Mouse (Mus musculus) brain, adult 10 weeks (tissue): Measurements from ENCODE around the gene Snx1. TPM values are rescaled to one million over a fixed set of nuclear protein-coding genes. Genes with fewer than 3 reads are reported as not detected.

Experiments
- polyA plus RNA-seq: library from polyadenylated mRNA; stranded (reverse); fragments of 350-450 nt; fragmentation: Illumina TruSeq; extraction: RNeasy Lipid Tissue Mini Kit (QIAGEN cat#74804); gene quantifications from one replicate; pipeline ENCODE4 v1.2.3, GENCODE M21; 2015; ENCODE audit warnings: low read depth, low replicate concordance

Gene Snx1
- 100 TPM for polyA plus RNA-seq

DNA sequence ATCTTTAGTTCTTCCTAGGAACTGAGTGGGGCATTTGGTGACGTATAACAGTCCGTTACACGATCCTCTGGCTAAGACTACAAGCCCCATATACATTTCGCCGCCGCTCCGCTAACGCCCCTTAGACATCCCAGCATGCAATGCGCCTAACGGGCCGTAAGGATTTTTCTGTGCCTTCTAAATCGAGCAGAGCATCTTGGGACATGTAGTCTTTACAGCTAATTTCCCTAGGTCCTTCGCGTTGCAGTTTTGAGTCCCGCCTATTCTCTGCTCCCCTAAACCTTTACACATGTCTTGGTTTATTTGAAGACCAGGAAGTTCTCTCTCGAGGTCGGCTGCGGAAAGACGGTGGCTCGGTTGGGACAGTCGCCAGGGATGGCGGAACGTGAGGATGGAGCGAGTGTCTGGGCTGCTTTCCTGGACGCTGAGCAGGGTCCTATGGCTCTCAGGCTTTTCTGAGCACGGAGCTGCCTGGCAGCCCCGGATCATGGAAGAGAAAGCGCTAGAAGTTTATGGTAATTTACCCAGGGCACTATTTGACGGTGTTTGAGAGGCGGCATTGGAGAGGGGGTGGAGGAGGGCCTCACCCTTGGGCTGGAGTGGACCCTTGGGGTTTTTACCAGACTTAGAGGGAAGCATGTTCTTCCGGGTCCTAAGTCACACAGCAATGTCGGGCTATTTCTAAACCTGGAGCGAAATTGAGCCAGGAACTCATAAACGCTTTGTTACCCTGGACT is at the start of gene Snx1, which contains the start of gene Ciao2a:
Gene Snx1 (minus strand): TSS at position 132 of the 737 bp plus-strand sequence.
Gene Ciao2a (plus strand): TSS at position 156 of the 737 bp plus-strand sequence.

DNA sequence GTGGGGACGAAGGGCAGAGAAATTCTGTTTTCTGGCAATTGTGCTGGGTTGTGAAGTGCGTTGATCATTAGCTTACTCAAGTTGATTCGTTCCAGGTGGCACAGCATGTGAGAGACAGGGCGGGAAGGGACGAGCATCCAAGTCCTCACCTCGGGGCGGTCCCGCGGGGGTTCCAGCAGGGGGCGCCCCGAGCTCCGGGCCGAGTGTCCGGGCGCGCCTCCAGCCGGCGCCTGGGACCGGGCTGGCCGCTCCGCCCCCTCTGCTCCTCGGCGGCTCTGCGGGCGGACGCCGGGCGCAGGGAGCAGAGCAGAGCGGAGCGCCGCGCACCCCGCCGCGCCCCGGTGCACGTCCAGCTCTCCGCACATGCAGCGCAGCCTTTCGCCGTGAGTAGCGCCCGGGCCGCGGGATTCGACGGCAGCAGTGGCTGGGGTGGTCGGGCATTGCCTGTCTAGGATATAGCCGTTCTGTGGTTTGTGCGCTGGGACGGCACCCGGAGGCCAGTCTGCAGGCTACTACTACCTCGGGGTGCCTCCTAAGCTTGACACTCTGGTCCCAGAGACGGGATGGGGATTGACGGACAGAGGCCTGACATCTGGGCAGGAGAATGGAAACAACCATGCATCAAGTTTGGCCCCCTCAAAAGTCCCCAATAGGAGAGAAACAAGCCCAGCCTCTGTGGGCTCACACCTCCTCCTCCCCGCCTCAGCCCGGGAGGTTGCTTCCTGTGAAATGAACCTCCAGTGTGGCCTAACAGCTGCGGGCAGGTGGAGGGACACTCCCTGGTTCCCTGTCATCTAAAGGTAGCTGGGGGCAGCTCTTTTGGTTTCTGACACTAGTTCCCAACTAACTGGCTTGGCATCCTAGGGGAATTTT is 31.8 kb upstream of the Snx1 start, which contains the start of gene Dapk2:
Gene Dapk2 (plus strand): TSS at position 266 of the 873 bp plus-strand sequence.

DNA sequence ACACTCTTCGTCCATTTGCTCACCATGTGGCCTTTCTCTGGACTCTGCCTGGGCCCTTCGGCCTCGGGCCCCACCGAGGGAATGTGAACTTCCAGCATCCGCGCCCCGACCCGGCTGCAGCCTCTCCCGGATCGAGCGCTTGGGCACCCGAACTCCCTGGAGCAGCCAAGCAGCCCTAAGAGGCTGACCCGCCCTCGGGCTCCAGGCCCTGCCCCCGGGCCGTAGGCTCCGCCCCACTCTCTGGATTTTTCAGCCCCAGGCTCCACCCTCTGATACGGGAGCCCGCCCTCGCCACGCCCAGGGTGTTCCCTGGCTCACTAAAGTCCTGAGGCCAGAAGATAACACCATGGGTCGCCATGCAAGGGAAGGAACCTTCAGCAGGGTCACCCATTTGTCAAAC is 56.8 kb downstream of the Snx1 start, which contains the start of gene Snx22:
Gene Snx22 (minus strand): TSS at position 137 of the 400 bp plus-strand sequence.

DNA sequence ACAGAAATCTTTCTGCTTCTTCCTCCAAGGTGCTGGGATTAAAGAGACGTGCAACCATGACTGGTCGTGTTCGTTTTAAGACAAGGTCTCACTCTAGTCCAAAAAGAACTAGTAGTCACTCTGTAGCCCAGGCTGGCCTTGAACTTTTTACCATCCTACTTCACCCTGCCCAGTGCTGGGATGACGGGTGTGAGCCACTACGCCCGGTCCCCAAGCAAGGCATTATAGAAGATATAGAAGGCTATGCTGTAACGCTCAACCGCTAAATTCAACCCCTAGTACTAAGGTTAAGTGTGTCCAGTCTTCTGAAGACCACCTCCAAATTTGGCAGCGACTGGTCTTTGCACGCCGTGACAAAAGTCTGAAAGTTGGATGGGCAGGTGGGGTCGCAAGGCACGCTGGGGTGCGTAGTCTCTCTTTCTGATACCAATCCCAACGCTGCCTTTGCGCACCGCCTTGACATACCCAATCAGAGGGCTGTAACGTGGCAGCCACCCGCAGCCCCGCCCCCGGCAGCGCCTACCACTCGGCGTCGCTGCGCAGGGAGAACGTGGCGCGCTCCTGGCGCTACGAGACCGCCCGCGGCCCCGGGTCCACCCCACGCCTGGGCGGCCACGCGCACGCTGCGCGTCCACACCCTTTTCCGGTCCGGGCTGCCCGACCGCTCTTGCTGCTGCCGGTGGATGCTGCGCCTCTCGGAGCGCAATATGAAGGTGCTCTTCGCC is 66.6 kb downstream of the Snx1 start, which contains the start of gene Ppib:
Gene Ppib (plus strand): TSS at position 640 of the 725 bp plus-strand sequence.

Other genes starting within 250 kb of the Snx1 start
- gene Pclaf, start 236.3 kb downstream of the Snx1 start, polyA plus RNA-seq: 0.86 TPM
- 28.3 TPM for gene Trip4, start 217.8 kb downstream of the Snx1 start, polyA plus RNA-seq
- 16.0 TPM for gene Csnk1g1, start 217.7 kb downstream of the Snx1 start, polyA plus RNA-seq
- 293 TPM for gene Ppib, start 66.4 kb downstream of the Snx1 start, polyA plus RNA-seq
- 5.9 TPM for gene Snx22, start 56.9 kb downstream of the Snx1 start, polyA plus RNA-seq
- gene Ciao2a, start within 50 bp of the Snx1 start, polyA plus RNA-seq: 46.7 TPM
- gene Dapk2, start 31.6 kb upstream of the Snx1 start, polyA plus RNA-seq: 2.5 TPM
- gene Herc1, start 223.9 kb upstream of the Snx1 start, polyA plus RNA-seq: 51.3 TPM